9 mouse cellular contexts compared by ENCODE assay signal in genomic region chr5:32991152-32991551, GRCm38 (mm10). TPM values are rescaled to one million over a fixed set of nuclear protein-coding genes. Genes with fewer than 3 reads are reported as not detected.
DNase-seq lines count a peak whose midpoint lies in the region; ATAC-seq and TF ChIP-seq lines count a peak whose summit lies in the region.
"Had no signal": no experiment of that assay in that cellular context is flagged by ENCODE, and none has a peak within 500 bp of the region (broad histone marks: within the 10 kb centered on the region; RNA-seq: fewer than 3 reads in every experiment).

No protein-coding gene starts in this region.

- intact Hi-C loops in gastrocnemius, postnatal 14 days (cut with DNase I; ENCODE audit: low total_unique reads) = loop anchor here (5.0 kb wide), 1 partner anchor 41 kb away; no protein-coding TSS in a partner anchor

- no peak overlapping the region for H3K9ac ChIP-seq in kidney, embryonic 16.5 days (replicated peaks; ENCODE audit: low read length)

- 0 out of 2 replicates have a peak, but pooled peaks have one; percentile 43 for ATAC-seq in kidney, embryonic 16.5 days (ENCODE audit: low FRiP score, low TSS enrichment)

- no peaks in the 10 kb centered on the region; the same call in none of the 2 replicates for H3K4me1 ChIP-seq in kidney, embryonic 16.5 days (ENCODE audit: insufficient read depth, low read length)
- H3K4me1 ChIP-seq in forebrain, embryonic 10.5 days = 0 out of 2 replicates have a peak, but pooled peaks cover 15% of the 10 kb centered on the region

- no peaks in the 10 kb centered on the region for H3K9me3 ChIP-seq in kidney, embryonic 16.5 days (ENCODE audit: low read length)
- H3K9me3 ChIP-seq in forebrain, embryonic 10.5 days = no peaks in the 10 kb centered on the region; the same call in 1 of the 2 replicates

- no peaks in the 10 kb centered on the region for H3K27me3 ChIP-seq in kidney, embryonic 16.5 days (ENCODE audit: insufficient read depth, low read length)
- H3K27me3 ChIP-seq in forebrain, embryonic 10.5 days (ENCODE audit: poor library complexity, severe bottlenecking) = no peaks in the 10 kb centered on the region

- H3K4me3 ChIP-seq in kidney, embryonic 16.5 days (ENCODE audit: low read length) = no peak overlapping the region
- H3K4me3 ChIP-seq in layer of hippocampus, adult 2 months = peak overlapping the region; percentile 18
- H3K4me3 ChIP-seq in forebrain, embryonic 10.5 days = no peak overlapping the region
- H3K4me3 ChIP-seq: megakaryocyte, embryonic 14.5 days had no signal

- no peak overlapping the region for H3K27ac ChIP-seq in kidney, embryonic 16.5 days (ENCODE audit: low read length)
- peak overlapping the region; percentile 89 for H3K27ac ChIP-seq in layer of hippocampus, adult 2 months
- no peak overlapping the region for H3K27ac ChIP-seq in forebrain, embryonic 10.5 days

- 56% methylated on average over 8 of the region's 8 CpGs for WGBS in kidney, embryonic 16.5 days
- 86% methylated on average over 8 of the region's 8 CpGs for WGBS in forebrain, embryonic 10.5 days

- TF ChIP-seq CTCF in layer of hippocampus, adult 2 months (conservative IDR thresholded peaks at IDR 0.05) = peak; percentile 44

- no peak overlapping the region for H3K4me2 ChIP-seq in kidney, embryonic 16.5 days (replicated peaks; ENCODE audit: low read depth, low read length)

- peaks cover 11% of the 10 kb centered on the region for H3K36me3 ChIP-seq in kidney, embryonic 16.5 days (ENCODE audit: insufficient read depth, low read length)
- peaks cover 39% of the 10 kb centered on the region for H3K36me3 ChIP-seq in forebrain, embryonic 10.5 days (replicated peaks)

- no peak for DNase-seq in kidney, adult 8-10 months
- peak; percentile 61 for DNase-seq in cerebellum, adult 11 months
- DNase-seq in gastrocnemius, postnatal 14 days = peak; percentile 56
- DNase-seq in layer of hippocampus, adult 2 months (ENCODE audit: low spot score in 2 of 2) = peak; percentile 86 to 92
- DNase-seq in right cerebral cortex, postnatal 25 days = peak; percentile 73
- DNase-seq in forebrain, embryonic 10.5 days (ENCODE audit: extremely low spot score, low spot score) = no peak
- DNase-seq in c-Kit-positive CD71-positive TER-119-positive erythroid progenitor cells, embryonic 14.5 days (ENCODE audit: low spot score) = no peak

RNA-seq across cellular contexts. Expression of gene Ywhah, which starts 27.5 kb away (rescaled TPM):
- polyA plus RNA-seq in kidney, embryonic 16.5 days (2015; fragmentation: Nextera tagmentation; extraction: Ambion mirVana) = 369 and 385 TPM in 2 replicates
- total RNA-seq in gastrocnemius, postnatal 14 days (2021) = 10 to 100 TPM; 68.9 to 81.7 TPM
- 1,000 to 10,000 TPM; 1,193 to 1,302 TPM for total RNA-seq in layer of hippocampus, adult 2 months (2021)
- polyA plus RNA-seq in forebrain, embryonic 10.5 days (2016; fragmentation: Nextera tagmentation; extraction: Ambion mirVana) = 440 and 451 TPM in 2 replicates

Comparison
In these comparisons a context has a peak if more than half of its experiments do, and no peak if none do; other contexts are left out.
1. DNase-seq: peak in cerebellum, adult 11 months (single experiment), gastrocnemius, postnatal 14 days (single experiment), layer of hippocampus, adult 2 months (2 of 2) and right cerebral cortex, postnatal 25 days (single experiment); none in kidney, adult 8-10 months (0 of 2), forebrain, embryonic 10.5 days (single experiment) and c-Kit-positive CD71-positive TER-119-positive erythroid progenitor cells, embryonic 14.5 days (single experiment).
2. RNA of gene Ywhah, which starts 27.5 kb away (total RNA-seq): 1,193 to 1,302 TPM in layer of hippocampus, adult 2 months; 68.9 to 81.7 TPM in gastrocnemius, postnatal 14 days; every median in the first group is over 10 times any median in the second.